Mouse (Mus musculus): ENCODE measurements around the gene Ntsr1.
A peak's percentile ranks its signal among the peaks of the same experiment; 100 is the strongest.

Gene Ntsr1

GRCm38 (mm10) chr2:180499741-180500140 is at the start of gene Ntsr1:
Gene Ntsr1 (plus strand): TSS chr2:180499976.
- DNase-seq (ENCODE audit: low spot score): peak; percentile 27

GRCm38 (mm10) chr2:180450529-180450928 is 49.2 kb upstream of the Ntsr1 start:
- no peak for DNase-seq (ENCODE audit: low spot score)

DNA sequence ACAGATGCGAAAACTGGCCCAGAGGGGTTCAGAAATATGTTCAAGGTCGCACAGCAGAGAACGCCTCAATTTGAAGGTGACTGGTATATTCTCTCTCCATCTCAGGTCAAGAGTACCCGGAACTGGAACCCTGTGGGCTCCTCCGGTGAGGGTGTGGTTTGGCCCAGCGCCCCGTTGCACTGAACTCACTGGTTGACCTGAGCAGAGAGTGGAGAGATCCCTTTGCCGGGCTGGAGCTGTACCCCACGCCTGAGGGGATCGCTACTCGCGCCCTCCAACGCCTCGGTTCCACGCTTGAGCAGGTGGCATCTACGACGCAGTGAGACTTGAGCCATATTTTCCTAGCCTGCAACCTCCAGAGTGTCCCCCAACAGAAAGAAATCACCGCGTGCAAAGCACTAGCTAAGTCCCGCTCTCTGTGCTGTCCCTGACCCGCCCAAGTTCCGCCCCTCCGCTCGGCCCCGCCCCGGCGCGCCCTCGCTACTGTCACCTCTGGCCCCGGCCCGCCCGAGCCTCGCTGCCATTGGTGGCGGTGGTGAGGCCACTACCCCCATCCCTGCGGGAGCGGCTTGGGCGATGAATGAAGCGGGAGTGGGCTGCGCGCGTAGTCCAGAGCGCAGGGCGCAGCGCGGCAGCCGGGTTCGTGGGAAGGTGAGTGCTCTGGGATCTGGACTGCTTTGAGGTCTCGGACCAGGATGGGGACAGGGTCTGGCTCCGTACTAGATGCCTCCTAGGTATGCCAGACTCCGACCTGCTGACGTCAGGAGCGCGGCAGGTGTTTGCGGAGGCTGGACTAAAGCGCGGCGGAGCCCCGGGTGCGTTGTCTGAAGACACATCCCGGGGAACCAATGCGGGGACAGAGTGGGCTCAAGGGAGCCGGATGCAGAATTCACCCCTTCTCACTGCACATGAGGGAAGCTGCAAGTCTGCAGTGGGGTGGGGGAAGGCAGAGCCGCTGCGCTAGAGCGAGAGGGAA is 43.8 kb upstream of the Ntsr1 start, which contains the start of gene Slco4a1:
TSS of gene Slco4a1 (plus strand) at position 523 of the 976 bp plus-strand sequence.
- peak; percentile 65 for DNase-seq (ENCODE audit: low spot score)

GRCm38 (mm10) chr2:180456705-180457104 is 43.1 kb upstream of the Ntsr1 start:
- no peak for DNase-seq (ENCODE audit: low spot score)

GRCm38 (mm10) chr2:180457680-180458079 is 42.1 kb upstream of the Ntsr1 start:
- no peak for DNase-seq (ENCODE audit: low spot score)

DNA sequence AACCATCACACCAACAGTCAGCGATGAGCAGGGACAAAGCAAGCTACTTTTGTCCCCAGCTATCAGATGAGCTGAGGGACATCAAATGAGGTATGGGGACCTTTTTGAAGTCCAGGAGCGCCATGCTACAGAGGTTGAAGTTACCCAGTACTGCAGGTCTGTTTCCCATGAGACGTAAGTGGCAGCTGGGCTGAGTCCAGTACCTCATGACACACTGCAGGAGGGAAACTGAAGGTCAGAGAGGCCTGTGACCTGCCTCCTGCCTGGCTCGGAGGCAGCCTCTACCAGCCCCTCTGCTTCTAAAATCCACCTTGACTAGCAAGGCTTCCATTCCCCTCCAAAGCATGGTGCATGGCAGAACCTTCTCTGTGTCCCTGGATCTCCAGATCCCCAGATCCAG is 40.3 kb upstream of the Ntsr1 start:
- no peak for DNase-seq (ENCODE audit: low spot score)

- DNase-seq (ENCODE audit: low spot score): no peak
These were observed 39.0 kb upstream of the Ntsr1 start for GRCm38 (mm10) chr2:180460801-180461200.

GRCm38 (mm10) chr2:180462593-180462992 is 37.2 kb upstream of the Ntsr1 start:
- no peak for DNase-seq (ENCODE audit: low spot score)

- no peak for DNase-seq (ENCODE audit: low spot score)
These were observed 33.3 kb upstream of the Ntsr1 start for GRCm38 (mm10) chr2:180466505-180466904.

DNA sequence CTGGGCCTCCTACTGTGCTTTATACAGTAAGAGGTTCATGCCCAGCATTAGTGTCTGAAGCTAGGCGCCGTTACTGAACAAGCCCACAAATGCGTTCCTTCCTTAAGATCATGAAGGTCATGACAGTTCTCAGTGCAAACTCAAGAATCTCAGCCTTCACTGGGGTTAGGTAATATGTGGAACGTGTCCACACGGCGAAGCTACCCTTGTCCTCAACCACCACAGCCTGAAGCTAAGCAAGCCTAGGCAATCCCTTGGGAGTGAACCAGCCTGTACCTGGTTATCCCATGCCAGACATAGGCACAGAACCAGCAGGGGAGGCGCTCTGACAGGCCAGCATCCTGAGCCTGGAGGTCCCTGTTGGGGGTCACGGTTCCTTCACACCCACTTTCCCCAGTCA is 30.9 kb upstream of the Ntsr1 start:
- DNase-seq (ENCODE audit: low spot score): no peak

DNA sequence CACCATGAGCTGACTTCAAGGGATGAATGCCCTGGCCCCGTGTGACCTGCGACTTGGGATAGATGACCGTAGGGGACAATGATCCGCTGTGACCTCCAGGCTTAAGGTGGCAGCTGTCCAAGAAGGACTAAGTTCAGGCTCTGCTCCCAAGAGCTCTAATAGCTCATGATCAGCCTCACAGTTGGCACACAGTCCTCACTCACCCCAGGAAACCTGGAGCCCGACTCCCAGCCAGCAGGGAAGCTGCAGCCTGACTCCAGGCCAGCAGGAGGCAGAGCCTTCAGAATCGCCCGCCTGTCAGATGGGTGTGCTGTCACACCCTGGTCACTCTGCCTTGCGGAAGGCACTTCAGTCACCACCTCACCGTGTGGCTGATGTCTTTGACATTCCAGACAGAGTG is 30.0 kb upstream of the Ntsr1 start:
- no peak for DNase-seq (ENCODE audit: low spot score)

DNA sequence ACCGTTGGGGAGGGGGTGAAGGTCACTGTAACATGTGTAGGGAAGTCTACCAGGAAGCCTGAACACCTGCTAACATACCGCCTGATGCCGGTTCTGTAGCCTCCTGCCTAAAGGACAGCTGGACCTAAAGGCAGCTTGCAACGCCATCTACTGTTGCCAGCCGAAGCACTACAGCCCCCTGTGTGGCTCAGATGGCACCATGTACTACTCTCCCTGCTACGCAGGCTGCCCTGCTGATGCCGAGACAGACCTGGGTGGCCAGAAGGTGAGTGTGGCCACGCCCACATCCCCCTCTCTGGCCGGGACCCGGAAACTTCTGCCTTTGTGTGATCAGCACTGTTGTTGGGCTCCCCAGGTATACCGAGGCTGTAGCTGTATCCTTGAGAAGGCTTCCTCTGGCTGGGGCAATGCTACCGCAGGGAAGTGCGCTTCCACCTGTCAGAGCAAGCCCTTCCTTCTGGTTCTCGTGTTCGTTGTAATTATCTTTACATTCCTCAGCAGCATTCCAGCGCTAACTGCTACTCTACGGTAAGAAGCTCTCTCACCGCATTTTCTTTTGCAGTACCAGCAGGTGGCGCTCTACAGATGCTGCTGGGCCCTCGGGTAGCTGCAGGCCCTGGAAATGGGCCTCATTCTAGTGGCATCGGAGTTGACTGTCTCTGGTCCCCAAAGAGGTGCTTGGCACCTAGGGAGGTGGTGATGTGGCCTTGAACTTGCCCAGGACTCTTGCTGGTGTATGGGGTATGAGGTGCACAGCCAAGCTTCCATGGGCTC is 27.3 kb upstream of the Ntsr1 start:
- no peak for DNase-seq (ENCODE audit: low spot score)

DNA sequence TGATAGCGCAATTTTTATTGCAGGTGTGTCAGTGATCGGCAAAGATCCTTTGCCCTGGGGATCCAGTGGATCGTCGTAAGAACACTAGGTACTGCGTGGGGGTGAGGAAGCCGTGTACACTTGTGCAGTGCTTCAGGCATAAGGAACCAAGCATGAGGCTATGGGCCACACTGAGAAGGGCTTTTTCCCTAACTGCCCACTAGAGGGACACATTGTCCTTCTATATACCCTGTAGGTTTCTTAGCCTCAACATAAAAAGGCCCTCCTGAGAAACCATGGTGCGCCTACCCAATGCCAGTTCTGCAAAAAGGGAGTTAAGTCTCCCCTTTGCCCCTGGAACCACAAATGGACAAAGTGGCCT is 26.7 kb upstream of the Ntsr1 start:
- DNase-seq (ENCODE audit: low spot score): peak; percentile 83

- DNase-seq (ENCODE audit: low spot score): no peak
These were observed 24.9 kb upstream of the Ntsr1 start for GRCm38 (mm10) chr2:180474864-180475263.

DNA sequence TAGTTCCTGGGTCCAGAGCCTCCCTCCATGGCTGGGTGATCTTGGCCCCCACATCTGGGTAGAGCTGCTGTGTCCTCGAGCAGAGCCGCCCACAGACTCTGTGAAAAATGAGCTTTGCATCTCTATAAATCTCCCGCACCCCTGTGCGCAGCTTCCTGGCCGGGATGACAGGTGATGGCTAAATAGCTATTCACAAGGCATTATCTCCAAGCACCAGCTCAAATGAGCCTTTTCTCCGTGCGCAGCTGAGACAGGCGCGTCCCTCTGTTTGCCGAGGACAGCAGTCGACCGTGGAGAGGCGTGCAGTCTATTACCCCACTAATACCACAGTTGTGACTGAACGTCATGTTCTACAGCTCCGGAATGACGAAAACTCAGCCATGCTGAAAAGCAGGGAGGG is 17.5 kb upstream of the Ntsr1 start:
- no peak for DNase-seq (ENCODE audit: low spot score)

GRCm38 (mm10) chr2:180484882-180485281 is 14.9 kb upstream of the Ntsr1 start:
- DNase-seq (ENCODE audit: low spot score): no peak

- no peak for DNase-seq (ENCODE audit: low spot score)
These were observed 14.5 kb upstream of the Ntsr1 start for GRCm38 (mm10) chr2:180485306-180485705.

GRCm38 (mm10) chr2:180488210-180488751 is 11.5 kb upstream of the Ntsr1 start:
- peak; percentile 36 for DNase-seq (ENCODE audit: low spot score)

DNA sequence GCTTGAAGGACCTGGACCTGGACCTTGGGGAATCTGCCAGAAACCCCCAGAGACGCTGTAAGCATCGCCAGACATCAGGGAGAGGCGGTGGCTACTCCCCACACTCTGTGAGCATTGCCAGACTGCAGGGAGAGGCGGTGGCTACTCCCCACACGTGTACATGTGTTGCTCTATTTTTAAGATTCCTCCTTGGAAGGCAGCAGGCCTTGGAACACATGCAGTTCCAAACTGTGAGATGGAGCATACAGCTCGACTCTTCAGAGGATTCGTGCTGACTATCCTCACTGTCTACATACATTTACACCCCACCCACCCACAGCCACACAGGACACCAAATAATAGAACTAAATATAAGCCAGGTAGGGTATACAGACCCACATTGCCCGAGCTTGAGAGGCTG is 3.9 kb upstream of the Ntsr1 start:
- peak; percentile 28 for DNase-seq (ENCODE audit: low spot score)

GRCm38 (mm10) chr2:180500726-180501125 is 950 bp downstream of the Ntsr1 start:
- no peak for DNase-seq (ENCODE audit: low spot score)

DNA sequence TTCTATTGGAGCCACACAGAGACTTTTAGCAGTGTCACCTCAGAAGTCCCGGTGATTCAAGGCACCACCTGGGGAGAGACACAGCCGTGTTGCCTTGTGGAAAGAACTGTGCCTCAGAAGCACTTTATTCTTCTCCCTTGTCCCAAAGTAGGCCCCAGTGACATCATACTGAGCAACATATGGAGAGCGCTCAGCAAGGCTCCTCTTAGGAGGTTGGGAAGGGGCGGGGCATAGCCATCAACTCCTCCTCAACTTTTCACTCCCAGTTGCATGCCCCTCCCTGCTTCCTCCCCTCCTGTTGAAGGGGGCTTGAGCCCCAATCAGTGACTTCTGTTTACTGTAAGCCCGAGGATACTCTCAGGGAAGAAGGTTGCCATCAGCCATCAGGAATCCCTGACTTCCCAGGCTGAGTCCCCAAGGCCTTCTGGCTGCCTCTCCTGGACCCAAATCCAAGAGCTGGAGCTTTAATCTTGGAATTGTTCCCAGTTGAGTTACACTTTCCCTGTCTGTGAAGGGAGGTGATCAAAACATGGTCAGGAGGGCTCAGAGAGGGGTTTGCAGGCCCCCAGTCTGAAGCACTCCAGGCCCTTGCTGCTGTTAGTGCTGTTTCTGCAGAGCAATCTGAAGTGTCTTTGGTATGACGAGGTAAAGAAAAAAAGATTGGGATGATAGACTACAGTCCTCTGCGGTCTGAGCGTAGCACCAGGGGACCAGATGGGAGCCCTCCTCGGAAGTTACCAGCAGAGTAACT is 1.6 kb downstream of the Ntsr1 start:
- no peak for DNase-seq (ENCODE audit: low spot score)

GRCm38 (mm10) chr2:180506281-180506680 is 6.5 kb downstream of the Ntsr1 start:
- no peak for DNase-seq (ENCODE audit: low spot score)

Data from layer of hippocampus, adult 11-12 months (tissue).